Comparison of ENCODE assay signal across 23 mouse cellular contexts in the genomic region with DNA sequence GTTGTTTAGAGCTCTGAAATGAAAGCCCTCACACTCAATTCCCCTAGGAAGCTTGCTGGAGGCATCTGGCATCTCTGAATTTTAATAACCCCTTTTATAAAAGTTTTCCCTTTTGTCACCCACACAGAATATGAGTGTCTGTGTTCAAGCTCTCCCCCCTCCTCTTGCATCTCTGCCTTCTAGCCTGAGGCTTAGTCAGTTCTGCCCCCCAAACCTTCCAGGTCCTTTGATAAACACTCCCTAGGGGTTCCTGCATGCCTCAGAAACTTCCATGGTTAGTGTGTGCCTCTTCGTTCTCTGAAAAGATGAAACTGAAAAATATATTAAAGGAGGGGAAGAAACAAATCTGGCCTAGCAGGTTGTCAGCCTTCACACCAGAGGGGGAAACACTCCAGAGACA.
"Had no signal": no experiment of that assay in that cellular context is flagged by ENCODE, and none has a peak within 500 bp of the region (broad histone marks: within the 10 kb centered on the region; RNA-seq: fewer than 3 reads in every experiment).

No protein-coding gene starts in this region.

- H3K4me2 ChIP-seq: liver, embryonic 13.5 days; liver, embryonic 15.5 days; lung, embryonic 15.5 days; neural tube, embryonic 13.5 days; neural tube, embryonic 15.5 days; stomach, embryonic 15.5 days had no signal

- H3K36me3 ChIP-seq: liver, embryonic 13.5 days; liver, embryonic 15.5 days; lung, embryonic 15.5 days; neural tube, embryonic 13.5 days; neural tube, embryonic 15.5 days; stomach, embryonic 15.5 days had no signal

- ATAC-seq: liver, postnatal 0 days; lung, postnatal 0 days had no signal

- H3K9ac ChIP-seq: liver, embryonic 13.5 days; liver, embryonic 15.5 days; liver, postnatal 0 days; lung, embryonic 15.5 days; neural tube, embryonic 13.5 days; neural tube, embryonic 15.5 days; stomach, embryonic 15.5 days had no signal

- H3K27me3 ChIP-seq: liver, embryonic 13.5 days; liver, embryonic 15.5 days; lung, embryonic 15.5 days; megakaryocyte, embryonic 14.5 days; neural tube, embryonic 13.5 days; neural tube, embryonic 15.5 days; stomach, embryonic 15.5 days had no signal

- H3K9me3 ChIP-seq: liver, embryonic 13.5 days; liver, embryonic 15.5 days; lung, embryonic 15.5 days; neural tube, embryonic 15.5 days; stomach, embryonic 15.5 days had no signal

- DNase-seq: liver, embryonic 13.5 days; liver, postnatal 0 days; lung, adult 2 months; lung, postnatal 14 days; lung, postnatal 36 days; retina, postnatal 1 day; right cerebral cortex, adult 18-20 months; right cerebral cortex, postnatal 25 days; right cerebral cortex, postnatal 4 days; spleen, adult 18-20 months; thymus, adult 2 months; thymus, postnatal 25 days; thymus, postnatal 4 days had no signal

- H3K4me1 ChIP-seq: liver, embryonic 13.5 days; liver, embryonic 15.5 days; lung, embryonic 15.5 days; megakaryocyte, embryonic 14.5 days; stomach, embryonic 15.5 days had no signal

- H3K4me3 ChIP-seq: liver, embryonic 13.5 days; liver, embryonic 15.5 days; lung, embryonic 15.5 days; myocyte; neural tube, embryonic 13.5 days; neural tube, embryonic 15.5 days; stomach, embryonic 15.5 days had no signal

- H3K27ac ChIP-seq: liver, embryonic 13.5 days; liver, embryonic 15.5 days; lung, embryonic 15.5 days; macrophage; neural tube, embryonic 13.5 days; neural tube, embryonic 15.5 days; stomach, embryonic 15.5 days; stomach, postnatal 0 days had no signal
